Mouse (Mus musculus): ENCODE measurements at regions not wholly inside any gene's neighbourhood (a gene's known extent, or its start where the extent isn't known, plus 50 kb on each side); places are given as distances from the start of the nearest gene placed in this dataset.

DNA sequence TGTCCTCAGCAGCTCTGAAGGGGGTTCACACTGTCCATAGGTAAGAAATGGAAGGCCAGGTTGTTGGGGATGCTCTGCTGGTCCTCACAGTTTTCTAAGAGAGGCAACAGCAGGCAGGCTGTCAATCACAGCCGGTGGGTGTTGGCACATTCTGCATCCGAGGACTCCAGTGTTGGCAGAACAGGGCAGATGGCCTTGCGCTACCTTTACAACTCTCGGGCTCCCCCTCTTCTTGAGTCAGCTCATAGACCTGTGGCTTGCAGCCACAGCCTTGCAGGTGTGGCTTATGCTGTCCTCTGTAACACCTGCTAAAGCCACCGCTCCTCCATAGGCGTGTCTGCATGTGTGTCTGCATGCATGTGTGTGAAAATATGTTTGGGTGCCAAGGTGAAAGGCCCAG lies 75.2 kb upstream of the Sulf2 start:
- TF ChIP-seq CTCF (IDR thresholded peaks at IDR 0.05; ENCODE audit: control insufficient read depth, insufficient read depth, insufficient replicate concordance, low read depth, low read length) = no peak
- Histone ChIP-seq H3K4me1 (ENCODE audit: control insufficient read depth, insufficient read depth, low read length) (peaks cover 9% of the 10 kb centered on the region), H3K36me3 (ENCODE audit: control insufficient read depth, insufficient read depth, low read length) (no peaks in the 10 kb centered on the region), H3K4me3 (ENCODE audit: control insufficient read depth, low read depth, low read length) (no peak overlapping the region), H3K27ac (ENCODE audit: control insufficient read depth, insufficient read depth, low read depth, low read length) (no peak overlapping the region), H3K27me3 (ENCODE audit: control insufficient read depth, insufficient read depth, low read length) (no peaks in the 10 kb centered on the region)

DNA sequence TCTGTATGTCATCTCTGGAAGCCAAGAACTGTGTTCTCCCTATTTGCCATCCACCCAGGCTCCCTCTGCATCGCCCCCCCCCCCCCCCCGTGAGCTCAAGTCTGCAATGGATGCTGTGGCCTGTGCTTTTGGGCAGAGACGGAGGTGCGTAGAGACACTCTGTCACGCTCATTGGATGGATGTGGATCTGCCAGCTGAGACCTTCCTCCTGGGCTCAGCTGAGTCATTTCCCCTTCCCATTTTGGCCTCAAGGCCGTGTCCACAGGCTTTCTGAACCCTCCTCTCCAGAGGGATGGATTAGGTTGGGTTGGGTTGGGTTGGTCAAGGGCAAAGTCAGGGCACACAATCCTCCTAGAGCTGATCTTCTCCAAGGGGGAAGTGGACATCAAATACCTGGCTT lies 72.9 kb upstream of the Sulf2 start:
- no peaks in the 10 kb centered on the region for H3K36me3 ChIP-seq (ENCODE audit: control insufficient read depth, insufficient read depth, low read length)
- no peak overlapping the region for H3K4me3 ChIP-seq (ENCODE audit: control insufficient read depth, low read depth, low read length)
- H3K4me1 ChIP-seq (ENCODE audit: control insufficient read depth, insufficient read depth, low read length) = peaks cover 9% of the 10 kb centered on the region
- H3K27me3 ChIP-seq (ENCODE audit: control insufficient read depth, insufficient read depth, low read length) = no peaks in the 10 kb centered on the region
- H3K27ac ChIP-seq (ENCODE audit: control insufficient read depth, insufficient read depth, low read depth, low read length) = no peak overlapping the region
- TF ChIP-seq CTCF (IDR thresholded peaks at IDR 0.05; ENCODE audit: control insufficient read depth, insufficient read depth, insufficient replicate concordance, low read depth, low read length) = no peak
- no peak for TF ChIP-seq POLR2A (IDR thresholded peaks at IDR 0.05; ENCODE audit: control insufficient read depth, low read depth, low read length)

- TF ChIP-seq CTCF (IDR thresholded peaks at IDR 0.05; ENCODE audit: control insufficient read depth, insufficient read depth, insufficient replicate concordance, low read depth, low read length) = no peak
- TF ChIP-seq POLR2A (IDR thresholded peaks at IDR 0.05; ENCODE audit: control insufficient read depth, low read depth, low read length) = no peak
- H3K4me3 ChIP-seq (ENCODE audit: control insufficient read depth, low read depth, low read length) = no peak overlapping the region
- H3K27ac ChIP-seq (ENCODE audit: control insufficient read depth, insufficient read depth, low read depth, low read length) = no peak overlapping the region
- H3K27me3 ChIP-seq (ENCODE audit: control insufficient read depth, insufficient read depth, low read length) = no peaks in the 10 kb centered on the region
- H3K36me3 ChIP-seq (ENCODE audit: control insufficient read depth, insufficient read depth, low read length) = no peaks in the 10 kb centered on the region
- peaks cover 4% of the 10 kb centered on the region for H3K4me1 ChIP-seq (ENCODE audit: control insufficient read depth, insufficient read depth, low read length)
Observed at GRCm38 (mm10) chr2:166227496-166227895, 72.0 kb upstream of the Sulf2 start.

DNA sequence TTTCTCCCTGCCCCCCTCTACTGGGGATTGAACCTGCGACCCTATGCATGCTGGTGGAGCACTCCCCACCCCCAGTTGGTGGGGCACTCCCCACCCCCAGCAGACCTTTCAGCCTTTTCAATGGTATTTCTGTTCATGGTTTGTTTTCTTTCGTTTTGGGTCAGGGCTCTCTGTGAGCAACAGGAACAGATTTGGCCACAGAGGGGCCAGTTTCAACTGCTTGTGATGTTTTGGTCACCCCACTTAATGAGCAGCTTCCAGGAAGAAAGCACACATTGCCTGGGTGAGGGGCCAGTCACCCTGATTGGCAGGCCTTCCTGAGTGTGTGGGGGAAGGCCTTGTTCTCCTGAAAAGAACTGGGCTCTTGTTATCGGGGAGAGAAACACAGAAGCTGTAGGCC lies 71.5 kb upstream of the Sulf2 start:
- H3K27me3 ChIP-seq (ENCODE audit: control insufficient read depth, insufficient read depth, low read length) = no peaks in the 10 kb centered on the region
- TF ChIP-seq POLR2A (IDR thresholded peaks at IDR 0.05; ENCODE audit: control insufficient read depth, low read depth, low read length) (no peak), CTCF (IDR thresholded peaks at IDR 0.05; ENCODE audit: control insufficient read depth, insufficient read depth, insufficient replicate concordance, low read depth, low read length) (no peak)
- H3K4me3 ChIP-seq (ENCODE audit: control insufficient read depth, low read depth, low read length) = no peak overlapping the region
- H3K27ac ChIP-seq (ENCODE audit: control insufficient read depth, insufficient read depth, low read depth, low read length) = no peak overlapping the region
- no peaks in the 10 kb centered on the region; the same call in 1 of the 2 replicates for H3K4me1 ChIP-seq (ENCODE audit: control insufficient read depth, insufficient read depth, low read length)
- no peaks in the 10 kb centered on the region for H3K36me3 ChIP-seq (ENCODE audit: control insufficient read depth, insufficient read depth, low read length)

DNA sequence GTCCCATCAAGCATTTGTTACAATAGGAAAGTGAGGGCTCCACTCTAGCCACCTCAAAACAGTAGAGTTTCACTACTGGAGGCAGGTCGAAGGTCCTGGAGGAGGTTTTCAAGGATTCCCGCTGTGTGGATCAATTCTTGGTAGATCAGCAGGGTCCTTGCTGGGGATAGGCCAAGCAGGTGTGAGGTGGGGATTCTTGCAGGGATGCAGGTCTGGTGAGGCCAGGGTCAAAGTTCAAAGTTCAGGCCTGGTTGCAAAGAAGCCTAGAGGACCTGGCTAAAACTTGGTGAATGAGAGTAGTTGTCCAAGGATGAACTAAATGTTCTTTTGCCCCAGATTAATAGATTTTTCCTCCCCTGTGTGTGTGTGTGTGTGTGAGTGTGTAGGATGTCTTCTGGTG lies 70.9 kb upstream of the Sulf2 start:
- Histone ChIP-seq H3K27me3 (ENCODE audit: control insufficient read depth, insufficient read depth, low read length) (no peaks in the 10 kb centered on the region), H3K4me1 (ENCODE audit: control insufficient read depth, insufficient read depth, low read length) (no peaks in the 10 kb centered on the region; the same call in 1 of the 2 replicates), H3K27ac (ENCODE audit: control insufficient read depth, insufficient read depth, low read depth, low read length) (no peak overlapping the region), H3K4me3 (ENCODE audit: control insufficient read depth, low read depth, low read length) (no peak overlapping the region), H3K36me3 (ENCODE audit: control insufficient read depth, insufficient read depth, low read length) (no peaks in the 10 kb centered on the region)
- TF ChIP-seq POLR2A (IDR thresholded peaks at IDR 0.05; ENCODE audit: control insufficient read depth, low read depth, low read length) (no peak), CTCF (IDR thresholded peaks at IDR 0.05; ENCODE audit: control insufficient read depth, insufficient read depth, insufficient replicate concordance, low read depth, low read length) (no peak)

DNA sequence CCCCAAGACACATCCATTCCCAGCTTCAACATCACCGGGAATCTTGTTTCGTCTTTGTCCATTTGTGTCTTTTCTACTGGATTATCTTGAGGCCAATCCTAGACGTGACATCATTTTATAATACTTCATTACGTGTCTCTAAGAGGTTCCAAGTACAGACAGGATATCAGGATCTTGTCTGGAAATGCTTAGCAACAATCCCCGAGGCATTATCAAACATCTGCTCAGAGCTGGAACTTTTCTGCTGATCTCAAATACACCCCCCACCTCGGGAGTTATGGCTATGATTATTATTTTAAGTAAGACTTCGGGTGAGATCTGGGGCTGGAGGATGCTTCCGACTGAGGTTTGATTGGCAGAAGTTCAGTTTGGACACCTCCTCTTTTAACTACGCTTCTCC lies 69.9 kb upstream of the Sulf2 start:
- Histone ChIP-seq H3K27me3 (ENCODE audit: control insufficient read depth, insufficient read depth, low read length) (no peaks in the 10 kb centered on the region), H3K27ac (ENCODE audit: control insufficient read depth, insufficient read depth, low read depth, low read length) (no peak overlapping the region), H3K36me3 (ENCODE audit: control insufficient read depth, insufficient read depth, low read length) (no peaks in the 10 kb centered on the region), H3K4me3 (ENCODE audit: control insufficient read depth, low read depth, low read length) (no peak overlapping the region), H3K4me1 (ENCODE audit: control insufficient read depth, insufficient read depth, low read length) (no peaks in the 10 kb centered on the region; the same call in 1 of the 2 replicates)
- TF ChIP-seq POLR2A (IDR thresholded peaks at IDR 0.05; ENCODE audit: control insufficient read depth, low read depth, low read length) = no peak

- Histone ChIP-seq H3K27me3 (ENCODE audit: control insufficient read depth, insufficient read depth, low read length) (no peaks in the 10 kb centered on the region), H3K36me3 (ENCODE audit: control insufficient read depth, insufficient read depth, low read length) (no peaks in the 10 kb centered on the region), H3K4me1 (ENCODE audit: control insufficient read depth, insufficient read depth, low read length) (no peaks in the 10 kb centered on the region), H3K4me3 (ENCODE audit: control insufficient read depth, low read depth, low read length) (no peak overlapping the region), H3K27ac (ENCODE audit: control insufficient read depth, insufficient read depth, low read depth, low read length) (no peak overlapping the region)
- no peak for TF ChIP-seq CTCF (IDR thresholded peaks at IDR 0.05; ENCODE audit: control insufficient read depth, insufficient read depth, insufficient replicate concordance, low read depth, low read length)
- TF ChIP-seq POLR2A (IDR thresholded peaks at IDR 0.05; ENCODE audit: control insufficient read depth, low read depth, low read length) = no peak
Observed at GRCm38 (mm10) chr2:166218783-166219182, 63.3 kb upstream of the Sulf2 start.

GRCm38 (mm10) chr2:166216512-166216865 lies 61.0 kb upstream of the Sulf2 start:
- TF ChIP-seq POLR2A (IDR thresholded peaks at IDR 0.05; ENCODE audit: control insufficient read depth, low read depth, low read length) = no peak
- TF ChIP-seq CTCF (IDR thresholded peaks at IDR 0.05; ENCODE audit: control insufficient read depth, insufficient read depth, insufficient replicate concordance, low read depth, low read length) = no peak
- no peak overlapping the region for H3K4me3 ChIP-seq (ENCODE audit: control insufficient read depth, low read depth, low read length)
- H3K27me3 ChIP-seq (ENCODE audit: control insufficient read depth, insufficient read depth, low read length) = no peaks in the 10 kb centered on the region
- no peak overlapping the region for H3K27ac ChIP-seq (ENCODE audit: control insufficient read depth, insufficient read depth, low read depth, low read length)
- no peaks in the 10 kb centered on the region for H3K36me3 ChIP-seq (ENCODE audit: control insufficient read depth, insufficient read depth, low read length)
- no peaks in the 10 kb centered on the region for H3K4me1 ChIP-seq (ENCODE audit: control insufficient read depth, insufficient read depth, low read length)
